Mouse (Mus musculus) heart, embryonic 16.5 days (tissue): ENCODE results near the gene Aspdh. TPM values are rescaled to one million over a fixed set of nuclear protein-coding genes. Genes with fewer than 3 reads are reported as not detected.

Experiments
- ATAC-seq: fragments of 200-750 bp; cut with Nextera tagmentation; replicated peaks from 2 replicates; pipeline ENCODE4 v1.8.0; 2017; ENCODE audit warnings: moderate number of reproducible peaks; ENCODE audit not compliant: insufficient read depth, low FRiP score; ENCODE audit errors: extremely low read depth
- H3K27ac ChIP-seq: fragments of 300-500 bp; sonication (generic); 2 replicates; pipeline ENCODE4 v1.5.1; 2014; ENCODE audit warnings: mild to moderate bottlenecking, low read length, control low read depth, moderate library complexity
- H3K27me3 ChIP-seq: fragments of 300-500 bp; sonication (generic); 2 replicates; pipeline ENCODE4 v1.6.1; 2014; ENCODE audit warnings: low read length, mixed read lengths; ENCODE audit not compliant: control insufficient read depth, insufficient read depth
- H3K36me3 ChIP-seq: fragments of 300-500 bp; sonication (generic); 2 replicates; pipeline ENCODE4 v1.6.1; 2014; ENCODE audit not compliant: control insufficient read depth, insufficient read depth
- H3K4me1 ChIP-seq: fragments of 300-500 bp; sonication (generic); 2 replicates; pipeline ENCODE4 v1.6.1; 2014; ENCODE audit warnings: low read length, mixed read lengths; ENCODE audit not compliant: control insufficient read depth, insufficient read depth
- H3K4me2 ChIP-seq: fragments of 300-500 bp; sonication (generic); 2 replicates; pipeline ENCODE4 v1.6.1; 2014; ENCODE audit warnings: low read depth, mild to moderate bottlenecking, control low read depth, low read length
- H3K4me3 ChIP-seq: fragments of 300-500 bp; sonication (generic); 2 replicates; pipeline ENCODE4 v1.5.1; 2014; ENCODE audit warnings: mild to moderate bottlenecking, control low read depth, low read length
- H3K9ac ChIP-seq: fragments of 300-500 bp; sonication (generic); 2 replicates; pipeline ENCODE4 v1.6.1; 2014; ENCODE audit warnings: low read length, control low read depth
- H3K9me3 ChIP-seq: fragments of 300-500 bp; sonication (generic); replicated peaks from 2 replicates; pipeline ENCODE4 v1.6.1; 2016; ENCODE audit warnings: low read length; ENCODE audit not compliant: control insufficient read depth
- WGBS: fragments of 180-500 bp; shearing (Covaris S2); extraction: QIAGEN DNeasy Blood & Tissue Kit; methylation state at CpG from one replicate; pipeline ENCODE4 v1.1.7; 2014; 5-methylcytosine and 5-hydroxymethylcytosine counted together
- polyA plus RNA-seq: library from polyadenylated mRNA; unstranded; fragments of >200 nt; fragmentation: Nextera tagmentation; extraction: Ambion mirVana; gene quantifications from 2 replicates; pipeline ENCODE4 v1.2.1, GENCODE M21; 2015

Aspdh gene
- polyA plus RNA-seq, 1 experiment from 2014 or later = 0.62 TPM

DNA sequence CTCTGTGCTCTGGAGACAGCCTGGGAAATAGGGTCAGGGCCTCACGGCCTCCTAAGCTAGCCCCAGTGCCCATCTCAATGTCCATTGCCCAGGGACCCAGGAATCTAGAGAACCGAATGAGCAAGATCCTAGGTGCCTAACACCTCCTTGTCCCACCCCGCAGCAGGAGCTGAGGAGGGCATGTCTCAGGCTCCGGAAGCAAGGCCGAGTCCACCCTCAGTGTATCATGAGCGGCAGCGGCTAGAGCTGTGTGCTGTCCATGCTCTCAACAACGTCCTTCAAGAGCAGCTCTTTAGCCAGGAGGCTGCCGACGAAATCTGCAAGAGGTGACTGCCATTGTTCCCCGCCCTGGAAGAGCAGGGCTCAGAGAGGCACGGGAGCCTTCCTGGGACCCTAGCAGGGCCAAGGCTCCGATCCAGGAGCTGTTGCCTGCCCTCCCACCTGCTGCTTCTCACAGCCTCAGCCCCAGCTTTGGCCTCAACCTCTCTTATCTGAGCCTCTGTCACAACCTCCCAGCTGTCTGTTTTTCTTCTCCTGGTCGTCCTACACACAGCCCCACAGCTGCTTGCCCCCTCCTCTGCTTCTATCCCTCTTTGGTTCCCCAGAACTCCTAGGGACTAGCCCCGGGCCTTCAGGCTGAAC, 3.6 kb downstream of the Aspdh start:
- Histone ChIP-seq H3K4me1 (peaks cover 46% of the 10 kb centered on the region), H3K9ac (peak overlapping the region; percentile 85), H3K27me3 (peaks cover 4% of the 10 kb centered on the region; the same call in 1 of the 2 replicates), H3K4me3 (peak overlapping the region; percentile 77), H3K36me3 (no peaks in the 10 kb centered on the region), H3K9me3 (no peaks in the 10 kb centered on the region), H3K4me2 (peak overlapping the region; percentile 91), H3K27ac (peak overlapping the region; percentile 99)
- no peak for ATAC-seq
- WGBS = 34% methylated on average over 15 of the region's 15 CpGs

DNA sequence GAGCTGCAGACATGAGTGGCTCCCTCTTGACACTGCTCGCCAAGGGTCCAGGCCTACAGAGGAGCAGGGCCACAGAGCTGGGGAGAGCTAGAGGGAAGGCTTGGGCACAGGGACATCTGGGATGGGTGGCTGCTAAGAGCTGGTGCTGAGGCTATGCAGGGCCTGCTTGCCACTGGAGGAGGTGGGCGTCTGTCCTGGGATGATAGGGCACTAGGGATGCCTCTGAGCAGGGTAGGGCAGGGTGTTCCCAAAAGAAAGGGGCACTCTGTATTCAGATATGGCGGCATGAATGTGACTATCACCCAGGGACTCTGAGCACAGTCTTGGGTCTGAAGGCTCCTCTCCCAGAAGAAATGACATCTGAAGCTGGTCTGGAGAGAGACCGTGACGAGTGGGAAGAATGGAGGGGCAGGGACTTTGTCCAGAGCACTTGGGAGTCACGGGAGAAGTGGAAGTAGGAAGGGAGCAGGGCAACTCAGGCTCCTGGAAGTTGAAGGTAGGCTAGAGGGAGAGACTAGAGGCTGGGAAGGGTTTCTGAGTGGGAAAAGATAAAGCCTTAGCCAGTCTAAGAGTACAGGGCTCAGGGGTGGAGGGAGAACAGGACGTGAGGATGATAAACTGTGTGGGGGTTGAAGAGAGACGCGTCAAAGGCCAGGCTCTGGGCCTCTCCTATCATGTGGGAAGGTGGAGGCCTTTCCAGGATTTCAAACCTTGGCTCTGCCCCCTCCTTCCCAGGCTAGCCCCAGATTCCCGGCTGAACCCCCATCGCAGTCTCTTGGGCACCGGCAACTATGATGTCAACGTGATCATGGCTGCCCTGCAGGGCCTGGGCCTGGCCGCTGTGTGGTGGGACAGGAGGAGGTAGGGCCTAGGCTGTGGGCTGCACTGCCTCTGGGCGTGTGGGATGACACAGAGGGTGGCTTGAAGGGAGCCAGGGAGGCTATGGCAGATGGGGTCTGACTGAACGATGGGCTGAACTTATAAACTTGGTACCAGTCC, 4.8 kb downstream of the Aspdh start:
- Histone ChIP-seq H3K36me3 (no peaks in the 10 kb centered on the region), H3K4me3 (no peak overlapping the region), H3K9ac (peak overlapping the region; percentile 85)

DNA sequence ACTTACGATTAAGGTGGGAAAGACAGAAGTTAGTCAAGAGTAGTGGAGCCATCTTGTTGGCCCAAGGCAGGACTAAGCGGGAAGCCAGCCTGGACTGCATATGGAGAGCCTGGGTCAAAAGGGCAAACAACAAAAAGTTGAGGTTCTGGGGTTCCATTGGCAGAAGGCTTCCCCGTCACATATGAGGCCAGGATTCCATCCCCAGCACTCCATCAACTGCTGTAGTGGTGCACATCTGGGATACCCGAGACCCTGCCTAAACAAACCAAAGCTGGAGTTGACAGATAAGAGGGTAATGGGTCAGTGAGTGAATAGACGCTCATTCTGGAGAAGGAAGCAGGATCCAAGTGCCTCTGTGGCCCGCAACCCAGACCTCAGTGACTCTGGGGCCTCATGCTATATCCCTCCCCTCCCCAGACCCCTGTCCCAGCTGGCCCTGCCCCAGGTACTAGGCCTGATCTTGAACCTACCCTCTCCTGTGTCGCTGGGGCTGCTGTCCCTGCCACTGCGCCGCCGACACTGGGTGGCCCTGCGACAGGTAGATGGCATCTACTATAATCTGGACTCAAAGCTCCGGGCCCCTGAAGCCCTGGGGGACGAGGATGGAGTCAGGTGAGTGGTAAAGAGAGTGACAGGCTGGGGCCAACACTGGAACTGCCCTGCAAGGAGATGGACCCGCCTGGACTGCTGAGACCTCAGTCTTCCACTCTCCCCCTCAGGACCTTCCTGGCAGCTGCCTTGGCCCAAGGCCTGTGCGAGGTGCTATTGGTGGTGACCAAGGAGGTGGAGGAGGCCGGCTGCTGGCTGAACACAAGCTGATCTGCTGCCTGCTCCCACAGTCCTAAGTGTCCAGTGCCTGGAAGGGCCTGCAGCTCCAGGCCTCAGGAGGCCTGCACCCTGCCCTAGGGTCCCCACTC, 5.8 kb downstream of the Aspdh start:
- H3K9ac ChIP-seq = peak overlapping the region; percentile 62
- H3K4me1 ChIP-seq = peaks cover 46% of the 10 kb centered on the region
- peak overlapping the region; percentile 13; the same call in 1 of the 2 replicates for H3K4me2 ChIP-seq
- H3K4me3 ChIP-seq = no peak overlapping the region
- no peaks in the 10 kb centered on the region for H3K9me3 ChIP-seq
- ATAC-seq = no peak
- WGBS = 70% methylated on average over 16 of the region's 16 CpGs
- peak overlapping the region; percentile 99 for H3K27ac ChIP-seq
- no peaks in the 10 kb centered on the region for H3K27me3 ChIP-seq
- no peaks in the 10 kb centered on the region for H3K36me3 ChIP-seq

More for the DNA sequence above, 4.8 kb downstream of the Aspdh start:
- 57% methylated on average over 16 of the region's 16 CpGs for WGBS
- ATAC-seq = no peak
- Histone ChIP-seq H3K9me3 (no peaks in the 10 kb centered on the region), H3K27ac (peak overlapping the region; percentile 99), H3K4me1 (peaks cover 46% of the 10 kb centered on the region), H3K27me3 (no peaks in the 10 kb centered on the region), H3K4me2 (peak overlapping the region; percentile 91)

DNA sequence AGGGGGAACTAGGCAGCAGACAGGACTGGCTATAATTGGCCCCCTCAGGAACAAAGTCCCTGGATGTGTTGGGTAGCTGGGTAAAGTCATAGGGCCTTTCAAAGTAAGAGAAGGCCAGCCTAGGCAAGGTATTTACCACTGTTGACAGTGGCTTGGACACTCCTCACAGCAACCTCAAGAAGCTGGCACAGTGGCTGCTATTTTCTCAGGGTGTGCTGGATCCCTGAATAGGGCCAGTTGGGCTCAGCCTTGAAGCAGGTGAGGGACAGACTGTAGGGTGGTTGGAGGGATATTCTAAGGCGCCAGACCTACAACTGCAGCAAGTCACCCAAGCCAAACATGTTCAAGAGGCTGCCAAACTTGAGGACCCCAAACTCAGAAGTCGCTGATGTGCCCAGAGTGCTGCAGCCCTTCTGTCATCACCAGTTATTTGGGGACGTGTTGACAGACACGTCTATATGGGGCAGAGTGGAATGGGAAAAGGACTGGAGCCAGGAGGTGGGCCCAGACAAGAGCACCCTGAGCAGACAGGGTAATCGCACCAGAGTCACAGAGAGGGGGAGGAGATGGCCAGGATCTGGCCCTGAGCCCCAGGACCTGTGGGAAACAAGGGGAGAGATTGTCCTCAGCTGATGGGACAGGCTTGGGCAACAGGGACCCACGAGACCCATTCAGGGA, 6.8 kb downstream of the Aspdh start:
- 8% methylated on average over 6 of the region's 6 CpGs for WGBS
- Histone ChIP-seq H3K27me3 (no peaks in the 10 kb centered on the region), H3K36me3 (no peaks in the 10 kb centered on the region), H3K4me1 (peaks cover 46% of the 10 kb centered on the region), H3K4me2 (peak overlapping the region; percentile 77), H3K27ac (peak overlapping the region; percentile 99), H3K9ac (peak overlapping the region; percentile 89), H3K4me3 (peak overlapping the region; percentile 58; the same call in 1 of the 2 replicates), H3K9me3 (no peaks in the 10 kb centered on the region)
- ATAC-seq = peak; percentile 69

DNA sequence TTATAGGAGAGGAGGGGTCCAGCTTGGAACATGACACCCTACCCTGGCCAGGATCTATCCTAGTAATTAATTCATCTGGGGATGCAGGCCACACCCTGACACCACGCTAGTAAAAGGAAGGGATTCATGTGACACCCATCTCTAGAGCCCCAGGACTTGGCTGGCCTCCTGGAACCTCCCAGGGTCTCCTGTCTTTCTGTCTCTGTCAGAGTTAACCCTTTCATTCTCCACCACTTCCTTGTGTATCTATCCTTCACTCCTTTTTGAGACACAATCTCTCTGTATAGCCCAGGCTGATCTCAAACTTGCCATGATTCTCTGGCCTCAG, 7.3 kb downstream of the Aspdh start:
- H3K4me3 ChIP-seq = peak overlapping the region; percentile 58
- 0% methylated on average over 1 of the region's 1 CpGs for WGBS
- no peaks in the 10 kb centered on the region for H3K36me3 ChIP-seq
- H3K9ac ChIP-seq = peak overlapping the region; percentile 89
- no peaks in the 10 kb centered on the region for H3K9me3 ChIP-seq
- peak overlapping the region; percentile 99 for H3K27ac ChIP-seq
- H3K27me3 ChIP-seq = no peaks in the 10 kb centered on the region
- ATAC-seq = no peak
- peak overlapping the region; percentile 77 for H3K4me2 ChIP-seq
- H3K4me1 ChIP-seq = peaks cover 46% of the 10 kb centered on the region

DNA sequence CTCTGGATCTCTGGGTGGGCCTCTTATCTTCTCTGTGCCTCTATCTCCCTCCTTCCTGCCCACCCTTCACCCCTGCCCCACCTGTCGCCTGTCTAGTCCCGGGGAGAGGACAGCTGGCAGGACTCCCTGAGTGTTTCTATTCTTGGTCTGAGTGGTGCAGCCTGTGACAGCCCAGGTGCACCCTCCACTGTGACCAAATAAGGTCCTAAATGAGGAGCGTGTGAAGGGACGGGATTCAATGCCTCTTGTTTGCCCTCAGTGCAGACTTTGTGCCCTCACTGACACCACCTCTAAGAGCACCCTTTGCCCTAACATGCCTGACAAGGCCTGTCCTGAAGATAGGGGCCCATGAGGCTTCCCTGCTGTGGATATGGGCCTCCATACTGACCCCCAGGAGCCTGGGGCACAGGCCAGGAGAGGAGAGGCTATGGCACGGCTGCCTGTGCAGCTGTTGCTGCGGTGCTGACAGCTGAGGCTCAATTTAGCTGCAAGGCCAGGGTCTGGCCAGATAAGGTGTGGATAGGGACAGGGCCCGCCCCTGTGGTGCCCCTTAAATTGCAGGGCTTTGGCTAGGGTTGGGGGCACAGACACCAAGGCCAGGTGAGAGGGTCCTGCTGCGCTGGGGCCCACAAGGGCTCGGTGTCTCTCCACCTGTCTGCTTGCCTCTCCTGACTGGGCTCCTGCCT, 7.9 kb downstream of the Aspdh start:
- Histone ChIP-seq H3K9me3 (no peaks in the 10 kb centered on the region), H3K9ac (peak overlapping the region; percentile 89), H3K27ac (peak overlapping the region; percentile 99), H3K27me3 (no peaks in the 10 kb centered on the region), H3K4me2 (peak overlapping the region; percentile 77), H3K4me1 (peaks cover 50% of the 10 kb centered on the region), H3K36me3 (no peaks in the 10 kb centered on the region), H3K4me3 (peak overlapping the region; percentile 58)
- WGBS = 14% methylated on average over 9 of the region's 9 CpGs
- peak; percentile 81 for ATAC-seq

DNA sequence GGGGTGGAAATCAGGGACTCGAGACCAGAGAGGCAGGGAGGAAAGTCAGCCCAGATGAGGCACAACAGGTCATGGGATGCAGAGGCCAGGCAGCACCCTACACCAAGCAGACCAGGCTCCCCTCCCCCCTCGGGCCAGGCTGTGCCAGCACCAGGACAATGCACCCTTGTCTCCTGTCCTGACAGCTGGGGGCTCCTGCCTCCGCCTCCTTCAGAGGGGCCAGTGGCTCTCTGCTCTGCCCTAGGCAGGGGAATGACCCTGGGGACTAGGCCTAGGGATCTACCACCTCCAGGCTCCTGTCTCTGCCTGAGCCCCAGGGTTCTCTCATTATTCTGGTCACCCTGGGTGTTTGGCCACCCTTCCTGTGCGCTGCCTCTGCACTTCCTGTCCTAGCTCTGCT, 9.2 kb downstream of the Aspdh start:
- no peak for ATAC-seq
- peaks cover 39% of the 10 kb centered on the region for H3K4me1 ChIP-seq

More for the DNA sequence above, 9.2 kb downstream of the Aspdh start:
- Histone ChIP-seq H3K36me3 (no peaks in the 10 kb centered on the region), H3K9me3 (no peaks in the 10 kb centered on the region), H3K27me3 (no peaks in the 10 kb centered on the region), H3K27ac (peak overlapping the region; percentile 99), H3K4me3 (peak overlapping the region; percentile 58), H3K9ac (peak overlapping the region; percentile 89), H3K4me2 (peak overlapping the region; percentile 77)
- WGBS = 15% methylated on average over 4 of the region's 4 CpGs
